Mouse (Mus musculus): ENCODE measurements at regions not wholly inside any gene's neighbourhood (a gene's known extent, or its start where the extent isn't known, plus 50 kb on each side); places are given as distances from the start of the nearest gene placed in this dataset.

DNA sequence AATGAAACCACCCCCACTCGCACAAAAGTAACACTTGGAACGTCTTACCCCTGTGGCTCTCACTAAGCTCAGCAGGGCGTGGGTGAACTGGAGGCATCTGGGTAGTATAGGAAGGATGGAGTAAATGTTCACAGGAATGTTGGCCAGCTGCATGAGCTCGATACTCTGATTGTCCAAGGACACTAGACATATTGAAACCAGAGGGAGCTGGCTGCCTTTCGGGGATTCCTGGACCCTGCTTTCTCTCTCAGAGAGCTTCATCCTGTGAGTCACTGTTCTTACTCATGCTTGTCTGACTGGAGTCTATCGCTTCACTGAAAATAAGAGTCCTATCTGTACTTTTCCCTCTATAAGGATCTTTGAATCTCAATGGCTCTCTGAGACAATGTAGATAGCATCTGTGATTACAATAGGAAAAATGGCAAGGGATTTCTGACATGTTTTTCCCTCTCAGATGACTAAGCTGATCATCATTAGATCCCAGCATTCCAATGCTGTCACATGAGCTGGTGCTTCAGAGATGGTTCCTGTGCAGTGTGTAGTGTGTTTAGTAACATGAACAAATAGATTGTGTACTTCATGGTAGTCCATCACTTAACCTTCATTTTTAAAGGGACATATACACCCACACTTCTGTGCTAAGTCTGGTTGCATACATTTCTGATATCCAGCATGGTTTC is 485.2 kb upstream of the Fam92a start:
- TF ChIP-seq TAL1 (conservative IDR thresholded peaks at IDR 0.05; ENCODE audit: low read depth, low read length) (no peak), CTCF (IDR thresholded peaks at IDR 0.05; ENCODE audit: low read depth, low read length) (no peak), GATA1 (IDR thresholded peaks at IDR 0.05; ENCODE audit: borderline replicate concordance, low read length) (no peak), POLR2AphosphoS5 (IDR thresholded peaks at IDR 0.05; ENCODE audit: insufficient replicate concordance, low read depth, low read length) (no peak)
